Mouse (Mus musculus) gastrocnemius, postnatal 14 days (tissue): ENCODE measurements around the gene Il20rb. TPM values are rescaled to one million over a fixed set of nuclear protein-coding genes. Genes with fewer than 3 reads are reported as not detected.

Source experiments
- DNase-seq: peaks from one replicate; pipeline ENCODE4 v3.0.0; 2021; ENCODE audit warnings: mixed read lengths
- intact Hi-C: fragments of 180-260 bp; cut with DNase I; formaldehyde crosslinking; loops from one replicate; pipeline ENCODE4 v1.15.1; 2025; ENCODE audit warnings: low total_unique reads
- long read RNA-seq, 2 experiments: library from polyadenylated mRNA; stranded (forward); transcript quantifications; one replicate each; pipeline ENCODE4 v2.0.0; 2021
- total RNA-seq, 2 experiments: library from RNA; stranded (reverse); gene quantifications; 2 replicates each; pipeline ENCODE4 v1.2.3; 2021

Il20rb gene
- 1 to 10 TPM; 1.5 to 1.7 TPM for total RNA-seq
- long read RNA-seq, experiment 1, result 0 reads
- long read RNA-seq, experiment 2, partial matches to known transcripts, result 0 of 1 reads
- long read RNA-seq, experiment 2, other reads (novel, unspliced or antisense), result 0 of 1 reads

DNA sequence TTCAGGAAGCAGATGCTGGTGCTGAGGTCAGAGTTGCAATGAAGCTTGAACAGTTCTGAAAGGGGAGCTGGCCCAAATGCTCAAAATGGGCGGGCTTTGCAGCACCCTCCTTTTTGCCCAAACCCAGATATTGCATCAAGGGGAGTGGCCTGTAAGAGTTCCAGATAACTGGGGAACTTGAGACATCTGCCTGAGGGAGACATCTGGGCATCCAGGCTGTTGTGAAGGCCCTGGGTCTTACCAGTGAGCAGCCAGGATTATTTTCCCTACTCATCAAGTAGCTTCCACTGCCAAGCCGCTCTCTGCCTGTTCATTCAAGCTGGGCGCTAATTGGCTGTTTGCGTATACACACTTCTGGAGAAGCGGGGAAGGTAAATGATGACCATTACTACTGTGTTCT lies at the start of gene Il20rb:
TSS of gene Il20rb (minus strand) at position 358 of the 400 bp plus-strand sequence.
- intact Hi-C loops, result no loop called here
- no peak for DNase-seq

- no peak for DNase-seq
- intact Hi-C loops, result no loop called here
Measured at GRCm38 (mm10) chr9:100535618-100536262, 49.2 kb upstream of the Il20rb start.

DNA sequence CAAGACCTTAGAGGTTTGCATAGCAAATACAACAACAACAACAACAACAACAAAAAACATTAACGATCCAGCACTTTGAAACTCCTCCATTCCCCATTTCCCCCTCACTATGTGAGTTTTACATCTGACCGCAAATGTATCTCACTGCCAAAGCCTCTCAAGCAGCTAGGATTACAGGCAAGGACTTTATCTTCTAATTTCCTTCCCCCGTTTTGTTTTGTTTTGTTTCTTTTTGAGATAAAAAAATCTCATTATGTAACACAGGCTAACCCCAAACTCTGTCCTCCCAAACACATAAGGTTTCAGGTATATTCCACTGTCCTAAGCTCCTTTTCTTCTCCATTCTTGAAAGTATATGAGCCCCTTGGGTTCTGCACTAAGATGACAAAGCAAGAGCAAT lies 48.1 kb upstream of the Il20rb start:
- intact Hi-C loops, result no loop called here
- DNase-seq, result no peak

DNA sequence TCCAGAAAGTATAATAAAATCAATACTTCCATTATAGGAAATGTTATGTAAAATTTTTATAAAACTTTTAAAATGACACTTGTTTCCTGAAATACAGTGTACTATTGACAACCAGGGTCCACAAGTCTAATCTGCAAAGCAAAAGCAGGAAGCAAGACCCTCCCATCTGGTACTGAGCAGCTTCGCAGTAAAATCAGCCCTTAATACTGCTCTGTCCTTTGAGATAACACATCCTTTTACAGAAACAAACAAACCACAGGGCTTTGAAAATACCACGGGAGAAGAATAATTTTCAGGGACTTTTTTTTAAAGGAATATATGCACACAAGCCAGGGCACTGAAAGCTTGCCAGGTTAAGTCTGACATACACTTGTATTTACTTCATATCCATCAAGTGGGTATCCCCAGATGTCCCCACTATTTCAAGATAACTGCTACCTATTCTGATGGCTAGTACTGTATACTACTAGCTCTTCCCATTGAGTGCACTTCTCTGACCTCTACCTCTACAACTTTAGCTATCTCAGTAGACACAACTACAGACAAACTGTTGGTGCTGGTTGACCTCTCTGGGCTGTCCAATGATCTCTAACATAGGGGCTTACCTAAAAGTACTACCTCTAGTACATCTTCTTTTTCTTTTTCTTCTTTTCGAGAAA lies 46.4 kb upstream of the Il20rb start:
- intact Hi-C loops, result no loop called here

GRCm38 (mm10) chr9:100531296-100531695 lies 44.7 kb upstream of the Il20rb start:
- DNase-seq, result no peak
- intact Hi-C loops, result no loop called here

More for the DNA sequence above, 46.4 kb upstream of the Il20rb start:
- no peak for DNase-seq

GRCm38 (mm10) chr9:100525225-100525624 lies 38.6 kb upstream of the Il20rb start:
- intact Hi-C loops, result no loop called here
- no peak for DNase-seq

DNA sequence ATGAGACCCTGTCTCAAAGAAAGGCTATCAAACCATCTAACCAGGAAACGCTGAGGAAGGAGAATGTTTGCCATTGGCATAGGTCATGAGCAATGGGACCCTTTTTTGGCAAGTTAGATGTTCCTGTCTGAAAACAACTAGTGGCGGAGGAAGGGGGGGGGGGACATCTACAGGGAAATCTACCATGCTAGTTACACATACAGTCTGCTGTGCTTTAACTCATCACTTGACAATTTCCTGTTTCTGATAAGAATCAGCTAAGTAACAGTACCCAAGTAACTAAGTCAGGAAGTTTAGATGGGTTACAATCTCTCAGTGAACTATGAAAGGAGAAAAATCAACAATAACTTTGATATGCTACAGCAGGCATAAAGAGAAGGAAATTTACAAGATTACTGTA lies 35.4 kb upstream of the Il20rb start:
- intact Hi-C loops, result no loop called here

GRCm38 (mm10) chr9:100520586-100520985 lies 34.0 kb upstream of the Il20rb start:
- intact Hi-C loops, result no loop called here
- peak; percentile 25 for DNase-seq

More for the DNA sequence above, 35.4 kb upstream of the Il20rb start:
- DNase-seq, result no peak

DNA sequence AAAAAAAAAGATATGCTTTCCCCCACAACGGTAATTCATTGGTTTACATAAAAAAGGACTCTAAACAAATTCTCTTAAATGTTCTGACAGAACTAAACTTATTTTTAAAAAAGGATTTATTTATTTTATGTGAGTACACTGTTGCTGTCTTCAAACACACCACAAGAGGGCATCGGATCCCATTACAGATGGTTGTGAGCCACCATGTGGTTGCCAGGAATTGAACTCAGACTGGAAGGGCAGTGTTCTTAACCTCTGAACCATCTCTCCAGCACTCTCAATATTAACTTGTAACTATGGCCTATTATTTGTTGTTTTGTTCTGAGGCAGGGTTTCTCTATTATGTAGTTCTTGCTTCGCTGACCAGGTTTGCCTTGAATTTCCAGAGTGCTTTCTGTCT lies 33.4 kb upstream of the Il20rb start:
- intact Hi-C loops, result no loop called here
- no peak for DNase-seq

DNA sequence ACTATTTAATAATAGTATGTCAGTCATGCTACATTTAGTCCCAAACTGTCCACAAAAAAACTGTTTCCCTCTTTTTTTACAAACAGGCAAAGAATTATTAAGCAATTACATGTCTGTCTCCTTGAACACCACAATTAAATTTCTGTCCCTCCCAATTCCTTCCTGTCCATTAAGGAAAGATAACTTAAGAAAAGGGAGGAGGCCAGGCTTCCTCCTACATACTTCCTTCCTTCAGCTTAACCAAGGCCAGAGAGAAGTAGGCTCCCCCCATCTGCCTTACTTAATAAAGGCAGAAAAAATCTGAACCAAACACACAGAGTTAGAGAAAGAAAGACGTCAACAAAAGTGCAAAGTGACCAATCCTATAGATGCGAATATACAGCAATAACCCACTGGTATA lies 21.0 kb upstream of the Il20rb start:
- no peak for DNase-seq
- intact Hi-C loops, result no loop called here

DNA sequence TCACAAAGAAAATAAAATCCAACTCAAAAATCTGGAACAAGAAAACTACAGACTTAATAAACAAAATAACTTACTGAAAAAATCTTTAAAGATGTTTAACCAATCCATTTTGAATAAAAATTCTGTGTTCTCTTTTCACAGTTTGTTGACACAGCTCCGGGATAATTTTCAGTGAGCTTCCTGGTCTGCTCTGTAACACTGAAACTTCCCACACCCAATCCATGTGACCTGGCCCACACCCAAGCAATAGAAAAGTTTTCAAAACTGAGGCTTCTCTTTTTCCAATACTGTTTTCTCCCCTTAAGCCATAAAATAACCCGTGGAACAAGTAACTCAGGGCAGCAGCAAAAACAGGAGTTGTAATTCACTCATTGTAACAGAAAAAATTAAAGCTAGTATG lies 20.1 kb upstream of the Il20rb start:
- peak; percentile 64 for DNase-seq
- intact Hi-C loops, result no loop called here

DNA sequence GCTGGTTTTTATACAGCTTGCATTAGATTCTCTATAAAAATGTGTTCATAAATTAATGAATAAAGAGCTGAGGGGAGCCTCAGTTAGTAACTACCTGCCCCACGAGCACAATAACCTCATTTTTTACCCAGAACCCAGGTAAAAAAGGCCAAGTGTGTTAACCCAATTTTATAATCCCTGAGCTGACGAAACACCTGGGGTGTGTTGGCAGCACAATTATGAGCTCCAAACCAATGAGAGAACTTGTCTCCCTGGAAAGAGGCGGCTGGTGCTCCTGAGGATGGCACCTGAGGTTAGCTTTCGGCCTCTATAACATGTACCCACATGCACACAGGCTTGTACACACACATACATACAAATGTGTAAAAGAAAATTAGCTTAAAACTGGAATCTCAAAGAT lies 18.9 kb upstream of the Il20rb start:
- intact Hi-C loops, result no loop called here
- DNase-seq, result no peak

GRCm38 (mm10) chr9:100493611-100494261 lies 7.1 kb upstream of the Il20rb start:
- intact Hi-C loops, result no loop called here

DNA sequence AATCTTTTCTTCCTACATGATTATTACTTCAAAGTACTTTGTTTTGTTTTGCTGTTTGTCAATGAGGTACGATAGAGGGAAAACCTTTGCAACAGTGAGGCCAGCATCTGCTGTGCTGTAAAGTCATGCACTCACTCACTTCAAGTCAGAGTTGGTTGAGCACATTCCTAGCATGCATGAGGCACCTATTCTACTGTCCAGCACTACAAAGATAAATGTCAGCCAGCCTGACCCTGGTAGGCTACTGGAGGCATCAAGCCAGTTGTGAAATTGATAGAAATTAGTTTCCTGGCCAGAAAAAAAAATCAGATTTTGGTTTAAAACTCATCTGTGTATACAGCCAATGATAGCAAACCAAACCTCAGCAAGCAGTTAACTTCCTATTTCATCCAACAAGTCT lies 4.8 kb upstream of the Il20rb start:
- intact Hi-C loops, result no loop called here
- DNase-seq, result no peak

More at GRCm38 (mm10) chr9:100493611-100494261, 7.1 kb upstream of the Il20rb start:
- DNase-seq, result no peak

DNA sequence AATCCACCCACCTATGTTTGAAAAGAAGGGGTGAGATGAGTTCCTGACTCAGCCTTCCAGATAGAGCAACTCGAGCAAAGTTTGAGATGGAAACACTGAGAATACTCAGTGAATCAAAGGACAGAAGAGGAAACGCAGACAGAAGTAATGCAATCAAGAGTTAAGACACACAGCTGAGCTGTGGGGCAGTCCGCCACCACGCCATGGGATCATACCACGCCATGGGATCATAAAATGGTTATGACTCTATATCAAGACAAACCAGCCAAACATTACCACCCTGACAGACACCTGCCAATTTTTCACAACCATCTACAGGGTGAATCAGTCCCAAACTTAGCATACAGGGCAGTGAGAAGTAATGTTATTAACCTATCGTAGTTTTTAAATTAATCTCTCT lies 2.4 kb upstream of the Il20rb start:
- intact Hi-C loops, result no loop called here
- DNase-seq, result no peak

GRCm38 (mm10) chr9:100488056-100488713 lies 1.6 kb upstream of the Il20rb start:
- DNase-seq, result no peak
- intact Hi-C loops, result no loop called here

- DNase-seq, result no peak
- intact Hi-C loops, result no loop called here
Measured at GRCm38 (mm10) chr9:100483318-100483717, 3.3 kb downstream of the Il20rb start.

- no peak for DNase-seq
- intact Hi-C loops, result no loop called here
Measured at GRCm38 (mm10) chr9:100481626-100482025, 5.0 kb downstream of the Il20rb start.

GRCm38 (mm10) chr9:100474056-100474455 lies 12.5 kb downstream of the Il20rb start:
- intact Hi-C loops, result no loop called here
- no peak for DNase-seq

- intact Hi-C loops, result no loop called here
- DNase-seq, result no peak
Measured at GRCm38 (mm10) chr9:100473361-100473760, 13.2 kb downstream of the Il20rb start.
